Mouse (Mus musculus): Measurements from ENCODE around the gene Tmem136.

Tmem136 gene

GRCm38 (mm10) chr9:43071741-43072140, 44.6 kb downstream of the Tmem136 start:
- DNase-seq = no peak

GRCm38 (mm10) chr9:43071176-43071575, 45.2 kb downstream of the Tmem136 start:
- DNase-seq = peak; percentile 30

- no peak for DNase-seq
These were observed 45.8 kb downstream of the Tmem136 start for GRCm38 (mm10) chr9:43070566-43070965.

GRCm38 (mm10) chr9:43070153-43070552, 46.2 kb downstream of the Tmem136 start:
- peak; percentile 17 for DNase-seq

GRCm38 (mm10) chr9:43067896-43068295, 48.5 kb downstream of the Tmem136 start:
- no peak for DNase-seq

GRCm38 (mm10) chr9:43065231-43065630, 51.1 kb downstream of the Tmem136 start:
- no peak for DNase-seq

- DNase-seq = no peak
These were observed 54.8 kb downstream of the Tmem136 start for GRCm38 (mm10) chr9:43061545-43061944.

All from right cerebral cortex, postnatal 4 days (tissue).